Mouse (Mus musculus) ovary, postnatal 14 days (tissue): ENCODE data around the gene Pbdc1.
A peak's percentile ranks its signal among the peaks of the same experiment; 100 is the strongest.
"Not testable (repeated sequence)": the region's sequence is repeated elsewhere in the genome, so short reads cannot be mapped to it uniquely, and the experiment has no call there.

Experiments used
- DNase-seq: peaks from one replicate; pipeline ENCODE4 v3.0.0; 2022; ENCODE audit warnings: low spot score

Pbdc1 gene

DNA sequence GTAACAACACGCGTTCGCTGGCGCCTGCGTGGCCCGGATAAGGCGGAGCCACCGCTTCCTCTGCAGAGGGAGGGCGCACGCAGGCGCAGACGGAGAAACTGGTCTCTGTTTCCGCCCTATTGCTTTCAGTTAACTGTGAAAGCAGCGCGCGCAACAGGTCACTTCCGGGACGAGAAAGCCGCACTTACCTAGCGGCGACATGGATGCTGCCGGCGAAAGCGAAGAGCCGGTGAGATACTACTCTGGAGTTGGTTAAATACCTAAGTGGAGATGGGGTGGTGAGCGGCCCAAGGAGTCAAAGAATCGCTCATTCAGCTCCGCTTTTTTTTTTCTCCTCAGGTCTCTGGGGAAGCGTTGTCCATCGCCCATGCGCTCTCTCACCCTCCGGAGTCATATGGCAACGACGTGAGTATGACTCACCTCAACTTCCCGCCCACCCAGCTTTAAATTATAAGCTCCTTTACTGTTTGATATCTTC is at the start of gene Pbdc1:
Pbdc1 (plus strand) TSS at position 142 of the 478 bp plus-strand sequence.
- DNase-seq: peak; percentile 83

- no peak for DNase-seq
Measured at GRCm38 (mm10) chrX:105037666-105038065, 41.9 kb upstream of the Pbdc1 start.

GRCm38 (mm10) chrX:105064294-105064693 is 15.3 kb upstream of the Pbdc1 start:
- DNase-seq: no peak

DNA sequence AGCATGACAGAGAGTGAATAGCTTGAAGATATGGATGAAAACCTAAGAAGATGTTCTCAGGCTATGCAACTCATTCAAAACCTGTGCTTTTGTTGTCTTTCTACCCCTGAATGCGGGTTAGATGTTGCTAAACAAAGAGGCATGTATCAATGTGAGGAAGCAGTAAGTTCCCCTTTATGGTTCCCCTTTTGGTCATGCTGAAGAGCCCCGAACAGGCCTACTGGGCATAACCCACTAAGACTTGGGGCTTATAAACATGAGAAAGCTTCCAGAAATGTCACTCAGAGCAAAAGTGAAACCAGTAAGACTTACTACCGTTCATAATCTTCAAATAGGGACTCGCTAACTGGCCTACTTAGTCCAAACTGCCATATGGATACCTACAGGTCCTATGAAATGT is 14.8 kb upstream of the Pbdc1 start:
- no peak for DNase-seq

DNA sequence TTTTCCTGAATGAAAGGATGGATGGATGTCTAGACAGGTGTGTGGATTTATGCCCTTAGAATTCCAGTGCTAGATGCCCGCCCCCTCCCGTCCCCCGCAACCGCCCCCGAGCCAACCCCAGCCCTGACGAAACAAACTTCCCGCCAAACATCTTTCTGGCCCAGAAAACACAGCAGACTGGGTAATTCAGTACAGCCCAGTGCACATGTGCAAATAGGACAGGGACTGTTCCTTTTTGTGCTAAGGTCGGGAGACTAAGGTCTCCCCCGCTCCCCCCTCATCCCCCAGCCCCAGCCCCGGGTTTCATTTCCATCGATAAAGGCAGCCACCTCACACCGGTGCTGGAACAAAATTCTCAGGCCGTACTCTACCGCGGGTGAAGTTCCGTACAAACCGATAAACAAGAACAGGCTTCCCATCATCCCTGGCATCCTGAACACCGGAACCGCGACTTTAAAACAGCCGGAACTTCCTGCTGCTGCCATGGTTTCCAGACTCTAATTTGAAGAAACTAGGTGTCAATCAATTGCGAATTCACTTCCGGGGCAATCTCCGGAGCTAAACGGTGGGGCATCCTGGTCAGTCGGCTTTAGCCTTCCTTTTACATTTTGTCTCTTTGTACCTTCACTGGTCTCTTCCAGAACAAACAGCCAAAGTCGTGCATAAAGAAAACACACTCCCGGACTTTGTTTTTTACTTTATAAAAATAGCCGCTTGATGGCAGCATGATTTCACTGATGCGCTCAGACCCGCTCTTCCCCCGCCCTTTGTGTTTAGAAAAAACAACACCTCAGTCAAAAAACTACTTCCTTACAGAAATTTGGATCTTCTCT is 9.7 kb upstream of the Pbdc1 start:
- DNase-seq: peak; percentile 78

- DNase-seq: no peak
Measured at GRCm38 (mm10) chrX:105079151-105079550, 405 bp upstream of the Pbdc1 start.

GRCm38 (mm10) chrX:105080096-105080495 is 540 bp downstream of the Pbdc1 start:
- DNase-seq: no peak

GRCm38 (mm10) chrX:105083013-105083412 is 3.5 kb downstream of the Pbdc1 start:
- DNase-seq: not testable (repeated sequence)

DNA sequence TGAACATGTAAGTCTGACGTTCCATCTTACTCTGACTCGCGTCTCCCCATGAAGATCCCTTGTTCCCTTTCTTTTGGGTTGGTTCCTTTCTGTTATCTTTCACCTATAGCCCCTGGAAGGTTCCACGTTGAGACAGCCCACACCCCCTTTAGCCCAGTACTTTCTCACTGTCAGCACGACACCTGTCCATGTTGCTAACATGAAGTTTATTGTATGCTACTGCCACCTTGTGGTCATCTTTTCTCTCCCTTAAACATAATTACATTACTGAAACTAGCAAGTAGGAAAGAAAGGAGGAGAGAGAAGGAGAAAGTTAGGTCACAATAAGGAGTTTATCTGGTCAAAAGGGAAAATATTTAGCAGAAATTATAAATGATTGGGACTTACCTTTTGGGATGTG is 24.6 kb downstream of the Pbdc1 start:
- peak; percentile 11 for DNase-seq

DNA sequence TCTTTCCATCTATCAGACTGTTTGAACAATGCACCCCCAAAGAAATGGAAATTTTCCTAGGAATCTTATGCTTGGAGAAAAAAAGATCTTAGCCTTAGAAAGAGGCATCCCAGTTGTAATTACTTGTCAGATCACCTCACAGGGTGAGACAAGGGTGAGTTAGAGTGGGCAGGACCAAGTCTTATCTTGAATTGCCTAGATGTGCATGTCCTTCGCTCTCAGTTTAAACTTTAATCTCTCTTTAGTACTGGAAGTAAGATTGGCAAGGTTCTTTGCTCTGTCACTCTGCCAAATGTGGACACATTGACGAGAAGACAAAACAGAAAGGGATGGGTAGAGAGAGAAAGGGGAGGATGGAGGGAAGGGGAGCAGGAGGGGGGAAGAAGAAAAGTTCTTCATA is 35.4 kb downstream of the Pbdc1 start:
- DNase-seq: no peak

DNA sequence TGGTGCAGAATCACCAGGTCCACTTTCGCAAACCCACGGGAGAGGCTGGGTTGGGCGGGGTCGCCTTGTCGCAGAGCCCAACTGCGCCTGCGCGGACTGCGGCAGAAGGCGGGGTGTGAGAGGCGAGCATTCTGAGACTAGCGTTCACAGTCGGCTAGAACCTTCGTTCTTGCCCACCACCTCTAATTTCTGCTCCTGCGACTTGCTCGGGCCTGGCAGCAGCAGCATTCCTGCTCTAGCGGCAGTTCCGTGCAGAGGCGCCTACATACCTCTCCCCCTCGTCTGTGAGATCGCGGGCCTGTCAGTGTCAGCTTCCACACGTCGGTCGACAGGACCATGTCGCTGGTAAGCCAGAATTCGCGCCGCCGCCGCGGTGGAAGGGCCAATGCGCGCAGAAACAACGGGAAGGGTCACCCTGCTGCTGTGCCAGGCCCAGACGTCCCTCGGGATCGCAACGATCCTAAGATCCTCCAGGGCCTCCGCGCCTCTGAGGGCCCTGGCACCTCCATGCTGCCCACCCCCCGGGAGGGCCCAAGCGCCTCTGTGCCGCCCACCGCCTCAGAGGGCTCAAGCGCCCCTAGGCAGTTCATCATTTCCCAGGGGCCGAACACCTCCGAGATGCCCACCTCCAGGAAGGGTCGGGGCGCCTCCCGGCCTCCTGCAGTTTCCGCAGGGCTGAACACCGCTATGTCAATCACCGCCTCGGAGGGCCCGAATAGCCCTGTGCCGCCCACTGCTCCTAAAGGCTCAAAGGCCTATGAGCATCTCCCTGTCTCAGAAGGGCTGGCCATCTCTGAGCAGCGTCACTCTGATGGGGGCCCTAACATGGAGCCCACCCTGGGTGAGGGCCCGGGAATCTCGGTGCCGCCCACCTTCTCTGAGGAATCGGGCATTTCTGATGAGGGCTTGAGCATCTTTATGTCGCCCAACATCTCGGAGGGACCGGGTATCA is 41.0 kb downstream of the Pbdc1 start, which contains the start of gene Magee1:
Magee1 (plus strand) TSS at position 104 of the 952 bp plus-strand sequence.
- DNase-seq: peak; percentile 55

- DNase-seq: peak; percentile 51
Measured at GRCm38 (mm10) chrX:105121227-105121865, 41.8 kb downstream of the Pbdc1 start.

DNA sequence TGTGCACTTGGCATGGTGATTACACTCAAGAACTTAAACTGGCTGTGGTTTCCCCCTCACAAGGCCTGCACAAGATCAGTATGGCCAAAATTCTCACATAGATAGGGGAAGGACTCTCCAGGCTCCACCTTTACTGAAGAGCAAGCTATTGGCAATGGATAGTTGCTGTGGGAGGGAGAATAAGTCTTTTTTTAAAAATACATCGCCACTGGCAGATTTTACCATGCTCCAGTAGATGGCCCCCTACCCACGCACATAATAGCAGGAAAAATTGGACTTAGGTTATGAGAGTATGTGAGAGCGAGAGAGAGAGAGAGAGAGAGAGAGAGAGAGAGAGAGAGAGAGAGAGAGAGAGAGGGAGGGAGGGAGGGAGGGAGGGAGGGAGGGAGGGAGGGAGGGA is 45.3 kb downstream of the Pbdc1 start:
- no peak for DNase-seq

DNA sequence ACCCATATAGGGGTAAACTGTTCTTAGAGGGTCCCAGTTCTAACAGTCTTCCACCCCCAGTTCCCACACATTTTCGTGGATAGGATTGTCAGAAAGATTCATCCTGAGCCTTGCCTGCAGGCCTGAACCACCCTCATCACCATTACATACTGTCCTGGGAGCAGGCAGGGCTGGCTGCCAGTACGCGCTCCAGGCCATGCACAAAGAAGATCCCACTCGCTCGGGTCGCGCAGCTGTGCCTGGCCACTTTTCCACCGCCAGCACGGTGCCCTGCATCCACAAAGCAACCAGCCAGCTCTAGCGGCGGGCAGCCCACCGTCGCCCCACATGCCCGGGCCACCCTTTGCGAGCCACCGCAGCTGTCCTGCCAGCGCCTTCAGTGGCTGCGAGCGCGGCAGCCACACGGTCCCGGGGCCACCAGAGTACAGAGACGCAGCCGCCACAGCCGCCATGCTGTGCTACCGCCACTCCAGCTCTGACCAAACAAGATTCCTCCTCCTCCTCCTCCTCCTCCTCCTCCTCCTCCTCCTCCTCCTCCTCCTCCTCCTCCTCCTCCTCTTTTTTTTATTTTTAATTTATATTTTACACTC is 72.4 kb downstream of the Pbdc1 start:
- DNase-seq: no peak

DNA sequence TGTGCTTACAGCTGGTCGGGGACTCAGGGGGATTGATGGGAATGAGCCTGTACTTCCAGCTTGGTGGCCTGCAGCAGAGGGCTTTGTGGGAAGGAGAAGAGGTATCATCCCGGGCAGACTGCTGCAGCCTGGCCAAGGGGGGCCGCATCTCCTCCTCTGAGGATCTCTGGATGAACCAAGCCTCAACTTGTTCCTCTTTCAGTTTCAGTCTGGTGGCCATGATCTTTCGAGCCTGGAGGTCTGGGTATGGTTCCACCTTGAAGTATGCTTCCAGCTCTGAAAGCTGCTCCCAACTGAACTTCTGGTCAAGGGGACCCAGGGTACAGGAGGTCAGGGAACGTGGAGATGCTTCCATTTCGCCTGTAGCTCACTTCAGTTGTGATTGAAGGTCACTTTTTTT is 85.5 kb downstream of the Pbdc1 start:
- not testable (repeated sequence) for DNase-seq
